Mouse (Mus musculus) sigmoid colon, adult 10 weeks (tissue): ENCODE measurements around the gene Tlx1. TPM values are rescaled to one million over a fixed set of nuclear protein-coding genes. Genes with fewer than 3 reads are reported as not detected.

Experiments used
- polyA plus RNA-seq: library from polyadenylated mRNA; stranded (reverse); fragments of 350-450 nt; fragmentation: Illumina TruSeq; extraction: RNeasy Lipid Tissue Mini Kit (QIAGEN cat#74804); gene quantifications from one replicate; pipeline ENCODE4 v1.2.3, GENCODE M21; 2014; ENCODE audit warnings: low read depth, low replicate concordance

Gene Tlx1
- not detected for polyA plus RNA-seq

GRCm38 (mm10) chr19:45150490-45151181 lies at the start of gene Tlx1:
Gene Tlx1, plus strand, starts transcription at chr19:45150680.

Other genes with a start within 250 kb of the Tlx1 start
- 48.4 TPM for gene Slf2, start 219.5 kb upstream of the Tlx1 start, polyA plus RNA-seq
- 50.9 TPM for gene Sema4g, start 161.6 kb upstream of the Tlx1 start, polyA plus RNA-seq
- gene Twnk, start 145.0 kb upstream of the Tlx1 start, polyA plus RNA-seq: 4.6 TPM
- 13.8 TPM for gene Mrpl43, start 144.2 kb upstream of the Tlx1 start, polyA plus RNA-seq
- gene Lzts2, start 136.3 kb upstream of the Tlx1 start, polyA plus RNA-seq: 11.9 TPM
- gene Pdzd7, start 105.0 kb upstream of the Tlx1 start, polyA plus RNA-seq: 6.2 TPM
- gene Sfxn3, start 103.2 kb upstream of the Tlx1 start, polyA plus RNA-seq: 30.7 TPM
- 0.44 TPM for gene Kazald1, start 75.4 kb upstream of the Tlx1 start, polyA plus RNA-seq
- not detected for gene Lbx1, start 85.1 kb downstream of the Tlx1 start, polyA plus RNA-seq
- gene Btrc, start 213.1 kb downstream of the Tlx1 start, polyA plus RNA-seq: 20.3 TPM